Mouse (Mus musculus): Measurements from ENCODE around the gene Gm13695.
"Not testable (repeated sequence)": the region's sequence is repeated elsewhere in the genome, so short reads cannot be mapped to it uniquely, and the experiment has no call there.

DNA sequence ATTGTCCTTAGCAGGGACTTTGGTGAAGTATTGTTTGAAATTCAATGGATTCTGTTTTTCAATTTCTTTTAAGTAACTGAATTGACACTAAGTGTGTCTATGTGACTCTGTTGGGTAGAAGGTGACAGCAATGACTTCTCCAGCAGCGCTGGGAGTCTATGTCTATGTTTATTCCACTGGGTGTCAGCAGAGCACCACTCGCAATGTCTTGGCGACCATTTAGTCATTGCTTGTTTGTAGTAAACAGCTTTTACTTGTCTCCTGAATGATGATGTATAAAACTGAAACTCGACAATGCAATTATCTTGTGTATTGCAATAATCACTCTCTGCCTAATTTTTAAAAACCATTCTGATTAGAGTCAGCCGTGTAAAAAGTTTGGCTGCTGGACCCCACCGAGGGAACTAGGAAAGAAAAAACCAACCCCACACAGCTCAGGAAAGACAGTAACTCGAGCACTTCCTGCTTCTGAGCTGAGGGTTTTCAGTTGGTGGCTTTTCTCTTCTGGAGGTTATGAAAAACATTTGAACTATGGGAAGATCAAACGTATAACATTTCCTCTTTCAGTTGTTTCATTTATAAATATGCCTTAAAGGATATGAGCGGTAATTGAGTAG, 26.6 kb downstream of the Gm13695 start:
- TF ChIP-seq CTCF, POLR2A (IDR thresholded peaks at IDR 0.05; ENCODE audit: insufficient read depth, low read depth, low read length): not testable (repeated sequence)

Data from olfactory bulb, adult 2 months (tissue).